Mouse (Mus musculus) E14TG2a.4 (cell line): ENCODE measurements at regions not wholly inside any gene's neighbourhood (a gene's known extent, or its start where the extent isn't known, plus 50 kb on each side); places are given as distances from the start of the nearest gene placed in this dataset.

Experiments
- H3K27me3 ChIP-seq: 2 replicates; pipeline ENCODE4 v1.6.1; 2014; ENCODE audit warnings: low read length, control low read depth; ENCODE audit not compliant: insufficient read depth
- H3K36me3 ChIP-seq: 2 replicates; pipeline ENCODE4 v1.6.1; 2014; ENCODE audit warnings: low read length, control low read depth; ENCODE audit not compliant: insufficient read depth
- H3K4me1 ChIP-seq: replicated peaks from 2 replicates; pipeline ENCODE4 v1.6.1; 2014; ENCODE audit warnings: low read depth, low read length, control low read depth
- H3K4me3 ChIP-seq: replicated peaks from 2 replicates; pipeline ENCODE4 v1.5.1; 2014; ENCODE audit warnings: mild to moderate bottlenecking, low read length
- H3K9me3 ChIP-seq: 2 replicates; pipeline ENCODE4 v1.6.1; 2014; ENCODE audit warnings: low read length, control low read depth
- CTCF ChIP-seq: conservative IDR thresholded peaks from 2 replicates; pipeline ENCODE4 v1.5.1; 2014; ENCODE audit warnings: low read length
- NANOG ChIP-seq: IDR thresholded peaks from 2 replicates; pipeline ENCODE4 v1.6.1; 2014; ENCODE audit warnings: borderline replicate concordance, low read length, mixed read lengths
- POU5F1 ChIP-seq: IDR thresholded peaks from 2 replicates; pipeline ENCODE4 v1.6.1; 2014; ENCODE audit warnings: low read length, borderline replicate concordance

- Histone ChIP-seq H3K27me3 (no peaks in the 10 kb centered on the region; the same call in 1 of the 2 replicates), H3K9me3 (peaks cover 16% of the 10 kb centered on the region), H3K36me3 (no peaks in the 10 kb centered on the region), H3K4me1 (no peaks in the 10 kb centered on the region), H3K4me3 (no peak overlapping the region)
- TF ChIP-seq NANOG (no peak), CTCF (no peak)
These were observed 182.0 kb upstream of the Usp24 start for GRCm38 (mm10) chr4:106133746-106134730.

GRCm38 (mm10) chr4:106142741-106143140 is 173.3 kb upstream of the Usp24 start:
- no peak for TF ChIP-seq CTCF
- TF ChIP-seq POU5F1, result no peak
- TF ChIP-seq NANOG, result no peak
- Histone ChIP-seq H3K4me1 (no peaks in the 10 kb centered on the region), H3K4me3 (no peak overlapping the region), H3K36me3 (no peaks in the 10 kb centered on the region), H3K27me3 (no peaks in the 10 kb centered on the region), H3K9me3 (no peaks in the 10 kb centered on the region)

GRCm38 (mm10) chr4:106144351-106145116 is 171.5 kb upstream of the Usp24 start:
- TF ChIP-seq NANOG (no peak), CTCF (no peak), POU5F1 (no peak)

GRCm38 (mm10) chr4:106146919-106147460 is 169.0 kb upstream of the Usp24 start:
- Histone ChIP-seq H3K27me3 (peaks cover 6% of the 10 kb centered on the region; the same call in 1 of the 2 replicates), H3K9me3 (no peaks in the 10 kb centered on the region), H3K36me3 (no peaks in the 10 kb centered on the region), H3K4me1 (peaks cover 7% of the 10 kb centered on the region; the same call in 1 of the 2 replicates), H3K4me3 (no peak overlapping the region)
- TF ChIP-seq CTCF, result no peak
- no peak for TF ChIP-seq NANOG
- no peak for TF ChIP-seq POU5F1

More at GRCm38 (mm10) chr4:106144351-106145116, 171.5 kb upstream of the Usp24 start:
- Histone ChIP-seq H3K36me3 (no peaks in the 10 kb centered on the region), H3K9me3 (no peaks in the 10 kb centered on the region), H3K4me1 (no peaks in the 10 kb centered on the region), H3K27me3 (no peaks in the 10 kb centered on the region), H3K4me3 (no peak overlapping the region)

GRCm38 (mm10) chr4:106148866-106149265 is 167.1 kb upstream of the Usp24 start:
- Histone ChIP-seq H3K27me3 (peaks cover 6% of the 10 kb centered on the region; the same call in 1 of the 2 replicates), H3K4me3 (no peak overlapping the region), H3K36me3 (no peaks in the 10 kb centered on the region), H3K9me3 (no peaks in the 10 kb centered on the region), H3K4me1 (peaks cover 7% of the 10 kb centered on the region; the same call in 1 of the 2 replicates)
- no peak for TF ChIP-seq POU5F1
- no peak for TF ChIP-seq NANOG
- TF ChIP-seq CTCF, result no peak

GRCm38 (mm10) chr4:106149471-106150048 is 166.5 kb upstream of the Usp24 start:
- TF ChIP-seq NANOG, result no peak
- Histone ChIP-seq H3K27me3 (peaks cover 6% of the 10 kb centered on the region; the same call in 1 of the 2 replicates), H3K4me3 (no peak overlapping the region), H3K4me1 (peaks cover 7% of the 10 kb centered on the region; the same call in 1 of the 2 replicates), H3K36me3 (no peaks in the 10 kb centered on the region), H3K9me3 (no peaks in the 10 kb centered on the region)

- no peak for TF ChIP-seq POU5F1
- TF ChIP-seq NANOG, result no peak
- H3K36me3 ChIP-seq, result no peaks in the 10 kb centered on the region
These were observed 165.2 kb upstream of the Usp24 start for GRCm38 (mm10) chr4:106150775-106151174.

More at GRCm38 (mm10) chr4:106150775-106151174, 165.2 kb upstream of the Usp24 start:
- peaks cover 6% of the 10 kb centered on the region; the same call in 1 of the 2 replicates for H3K27me3 ChIP-seq
- peaks cover 7% of the 10 kb centered on the region; the same call in 1 of the 2 replicates for H3K4me1 ChIP-seq
- H3K9me3 ChIP-seq, result no peaks in the 10 kb centered on the region
- no peak overlapping the region for H3K4me3 ChIP-seq
